Mouse (Mus musculus): ENCODE data around the gene Med25.

Med25 gene

DNA sequence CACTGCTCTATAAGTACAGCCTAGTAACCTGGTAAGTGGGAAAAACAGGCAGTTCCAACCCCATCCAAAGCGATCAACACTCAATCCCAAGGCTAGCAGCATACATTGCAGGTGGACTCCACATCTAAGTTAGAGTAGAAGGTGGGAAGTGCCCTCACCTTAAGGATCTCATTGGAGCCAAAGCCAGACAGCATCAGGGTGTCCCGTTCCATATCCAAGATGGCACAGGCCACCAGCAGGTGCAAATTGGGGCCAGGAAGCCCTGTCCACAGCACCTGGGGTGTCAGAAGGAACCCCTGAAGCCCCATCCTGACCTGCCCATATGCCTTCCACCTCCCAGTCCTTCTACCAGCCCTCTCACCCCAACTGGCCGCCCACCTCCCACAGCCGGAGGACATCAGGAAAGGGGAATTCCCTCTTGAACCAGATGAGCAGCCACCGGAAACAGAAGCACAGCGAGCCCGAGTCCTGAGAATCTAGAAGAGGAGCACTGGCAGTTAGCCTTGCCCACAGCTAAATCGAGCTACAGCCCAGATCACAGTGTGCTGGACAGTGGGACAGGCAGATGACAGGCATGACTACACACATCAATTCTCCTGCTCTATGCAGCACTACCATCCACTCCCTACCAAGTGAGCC is 50.6 kb downstream of the Med25 start:
- no peak for DNase-seq

DNA sequence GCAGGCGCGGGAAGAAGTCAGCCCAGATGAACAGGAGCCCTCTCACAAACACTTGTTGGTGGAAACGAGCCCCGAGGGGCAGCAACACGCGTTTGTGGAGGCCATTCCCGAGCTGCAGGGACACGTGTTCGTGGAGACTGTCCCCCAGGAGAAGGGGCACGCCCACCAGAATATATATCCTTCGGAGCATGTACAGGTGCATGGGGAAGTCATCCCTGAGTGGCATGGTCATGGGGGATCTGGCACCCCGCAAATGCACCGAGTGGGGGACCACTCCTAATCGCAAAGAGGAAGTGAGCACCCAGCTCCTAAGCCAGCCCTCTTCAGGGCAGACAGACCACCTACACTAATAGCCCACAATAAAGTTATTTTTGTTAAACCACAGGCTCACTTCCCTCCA is 52.1 kb downstream of the Med25 start:
- no peak for DNase-seq

DNA sequence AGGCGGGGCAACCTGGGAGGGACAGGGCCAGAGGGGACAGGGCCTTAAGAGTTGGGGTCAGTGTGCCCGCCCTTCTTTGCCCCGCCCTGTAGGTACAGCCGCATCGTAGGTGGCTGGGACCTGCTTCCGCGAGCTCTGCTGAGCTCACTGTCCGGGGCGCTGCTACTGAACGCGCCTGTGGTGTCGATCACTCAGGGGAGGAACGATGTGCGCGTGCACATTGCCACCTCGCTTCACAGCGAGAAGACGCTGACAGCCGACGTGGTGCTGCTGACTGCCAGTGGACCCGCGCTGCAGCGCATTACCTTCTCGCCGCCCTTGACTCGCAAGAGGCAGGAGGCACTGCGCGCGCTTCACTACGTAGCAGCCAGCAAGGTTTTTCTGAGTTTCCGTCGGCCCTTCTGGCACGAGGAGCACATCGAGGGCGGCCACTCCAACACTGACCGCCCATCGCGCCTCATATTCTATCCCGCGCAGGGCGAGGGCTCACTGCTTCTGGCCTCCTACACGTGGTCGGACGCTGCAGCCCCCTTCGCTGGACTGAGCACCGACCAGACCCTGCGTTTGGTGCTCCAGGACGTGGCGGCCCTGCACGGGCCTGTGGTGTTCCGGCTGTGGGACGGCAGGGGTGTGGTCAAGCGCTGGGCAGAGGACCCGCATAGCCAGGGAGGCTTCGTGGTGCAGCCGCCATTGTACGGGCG is 52.9 kb downstream of the Med25 start:
- peak; percentile 34 for DNase-seq

DNA sequence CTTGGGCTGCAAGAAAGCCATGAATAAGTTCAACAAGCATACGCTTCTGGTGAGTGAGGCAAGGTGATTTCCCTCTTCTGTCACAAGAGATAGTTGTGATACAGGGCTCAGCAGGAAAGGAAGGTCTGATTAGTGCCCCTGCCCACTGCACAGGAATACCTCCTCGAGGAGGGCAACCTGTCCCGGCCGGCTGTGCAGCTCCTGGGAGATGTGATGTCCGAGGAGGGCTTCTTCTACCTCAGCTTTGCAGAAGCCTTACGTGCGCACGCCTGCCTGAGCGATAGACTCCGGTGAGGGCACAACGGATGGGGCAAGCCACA is 53.4 kb downstream of the Med25 start:
- DNase-seq = no peak

DNA sequence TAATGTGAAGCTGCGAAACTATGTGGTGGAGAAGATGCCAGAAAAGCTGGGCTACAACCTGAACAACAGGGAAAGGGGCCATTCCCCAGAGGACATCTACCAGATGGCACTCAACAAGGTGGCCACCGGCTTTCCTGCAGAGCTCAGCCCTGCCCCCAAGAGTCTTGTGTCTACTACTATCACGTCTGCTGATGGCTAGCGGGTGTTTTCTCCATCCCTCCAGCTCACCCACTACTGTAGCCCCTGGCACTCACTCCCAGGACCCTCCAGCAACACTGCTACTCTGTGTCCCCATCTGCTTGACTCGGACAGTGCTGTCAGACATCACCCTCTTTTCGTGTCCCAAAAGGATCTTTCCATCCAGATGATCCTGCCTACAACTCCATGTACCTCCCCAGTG is 54.4 kb downstream of the Med25 start:
- DNase-seq = no peak

DNA sequence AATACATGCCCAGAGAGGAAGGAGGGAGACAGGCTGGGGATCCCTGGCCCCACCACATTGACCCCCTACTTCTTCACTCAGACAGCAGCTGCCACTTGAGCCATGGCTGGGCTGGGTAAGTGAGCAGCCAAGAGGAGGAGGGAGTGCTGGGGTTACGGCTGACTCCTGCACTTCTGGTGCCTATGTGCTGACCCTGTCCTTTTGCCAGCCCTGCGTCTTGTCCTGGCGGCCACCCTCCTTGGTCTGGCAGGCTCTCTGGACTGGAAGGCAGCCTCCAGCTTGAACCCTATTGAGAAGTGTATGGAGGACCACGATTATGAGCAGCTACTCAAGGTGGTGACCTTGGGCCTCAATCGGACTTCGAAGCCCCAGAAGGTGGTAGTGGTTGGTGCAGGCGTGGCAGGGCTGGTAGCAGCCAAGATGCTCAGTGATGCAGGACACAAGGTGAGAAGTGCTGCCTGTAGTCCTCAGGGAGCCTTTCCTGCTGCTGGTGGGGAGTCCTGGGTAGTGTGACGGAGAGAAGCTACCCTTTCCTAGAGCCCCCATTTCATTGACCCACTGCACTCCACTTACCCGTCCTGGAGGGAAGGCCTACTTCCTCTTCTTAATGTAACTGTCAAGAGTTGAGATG is 56.0 kb downstream of the Med25 start:
- DNase-seq = no peak

DNA sequence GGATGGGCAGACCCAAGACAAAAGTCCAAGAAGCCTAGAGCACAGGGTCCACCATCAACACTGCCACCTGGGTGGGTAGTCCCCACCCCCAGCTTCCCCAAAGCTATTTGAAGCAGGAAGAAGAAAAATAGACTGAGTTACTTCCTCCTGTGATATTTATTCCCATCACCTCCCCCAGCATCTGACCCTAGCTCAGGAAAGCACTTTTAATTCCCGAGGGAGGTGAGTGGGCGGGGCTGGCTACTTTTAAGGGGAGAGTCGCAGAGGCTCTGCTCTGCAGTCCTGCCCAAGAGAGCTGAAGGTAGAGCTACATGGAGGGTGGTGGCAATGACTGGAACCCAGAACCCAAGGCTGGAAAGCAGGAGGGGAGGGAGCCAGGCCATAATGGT is 56.5 kb downstream of the Med25 start:
- no peak for DNase-seq

DNA sequence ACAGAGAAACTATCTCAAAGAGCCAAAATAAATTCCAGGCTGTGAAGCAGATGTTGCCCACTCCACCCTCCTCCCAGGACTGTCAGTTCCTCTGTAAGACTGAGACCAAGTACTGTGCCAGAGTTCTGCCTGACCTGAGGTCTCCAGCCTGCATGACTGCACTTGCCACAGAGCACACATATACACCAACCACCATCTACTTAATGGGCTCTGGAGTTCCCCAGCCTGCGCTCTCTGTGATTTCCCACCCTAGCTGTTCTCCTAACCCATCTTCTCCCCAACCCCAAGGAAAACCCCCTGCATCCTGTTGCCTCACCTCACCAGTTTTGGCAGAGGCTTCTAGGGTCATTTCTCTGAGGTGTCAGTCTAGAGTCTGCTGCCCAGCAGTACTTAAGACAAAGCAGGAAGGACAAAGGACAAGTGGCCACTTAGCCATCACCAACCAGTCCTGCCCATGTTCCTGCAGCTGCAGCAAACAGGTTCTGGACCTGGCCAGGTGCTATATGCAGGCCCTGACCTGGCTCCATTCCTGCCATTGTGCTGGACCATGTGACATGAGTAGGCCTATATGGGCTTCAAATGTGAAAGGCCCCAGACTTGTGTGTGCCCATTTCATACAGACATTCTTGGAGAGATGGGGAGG is 57.0 kb downstream of the Med25 start:
- no peak for DNase-seq

DNA sequence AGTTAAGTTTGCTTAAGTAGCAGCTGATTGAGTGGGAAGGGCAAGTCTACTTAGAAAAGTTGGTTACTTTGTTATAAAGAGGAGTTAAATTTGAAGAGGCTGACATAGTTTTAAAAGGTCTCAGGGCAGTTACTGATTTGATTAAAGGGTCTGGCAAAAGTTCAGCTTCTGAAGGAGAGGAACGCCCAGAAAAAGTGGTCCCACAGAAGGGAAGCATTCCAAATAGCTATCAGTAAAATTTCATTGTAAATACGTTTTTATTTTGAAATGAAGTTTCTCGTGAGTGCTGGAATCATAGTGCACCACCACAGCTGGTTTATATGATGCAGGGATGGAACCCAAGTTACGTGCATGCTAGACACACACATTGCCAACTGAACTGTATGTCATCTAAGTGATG is 59.7 kb downstream of the Med25 start:
- no peak for DNase-seq

DNA sequence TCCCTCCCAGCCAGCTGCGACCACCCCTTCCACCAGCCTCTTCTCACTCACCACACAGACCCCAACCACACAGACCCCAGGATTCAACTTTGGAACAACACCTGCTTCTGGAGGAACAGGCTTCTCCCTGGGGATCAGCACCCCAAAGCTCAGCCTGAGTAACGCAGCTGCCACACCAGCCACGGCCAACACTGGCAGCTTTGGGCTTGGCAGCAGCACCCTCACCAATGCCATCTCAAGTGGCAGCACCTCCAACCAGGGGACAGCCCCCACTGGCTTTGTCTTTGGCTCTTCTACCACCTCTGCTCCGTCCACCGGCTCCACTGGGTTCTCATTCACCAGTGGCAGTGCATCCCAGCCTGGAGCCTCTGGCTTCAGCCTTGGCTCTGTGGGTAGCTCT is 63.8 kb downstream of the Med25 start:
- DNase-seq = no peak

DNA sequence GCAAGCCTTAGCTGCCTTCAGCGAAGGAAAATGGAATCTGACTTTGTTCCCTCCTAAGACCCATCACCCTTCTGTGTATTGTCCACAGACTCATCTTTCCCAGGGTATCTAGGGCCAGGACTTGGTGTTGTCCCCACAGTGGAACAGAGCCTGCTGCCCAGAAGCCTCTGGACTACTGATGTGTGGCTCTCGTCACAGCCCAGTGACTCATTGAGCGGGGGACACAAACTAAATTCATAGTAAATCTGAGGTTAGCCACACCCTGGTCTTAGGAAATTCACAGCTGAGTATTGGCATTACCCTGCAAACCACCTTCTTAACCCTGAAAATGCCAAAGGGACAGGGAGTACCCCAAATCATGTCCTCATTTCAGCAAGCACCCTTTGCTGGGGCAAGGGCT is 65.7 kb downstream of the Med25 start:
- no peak for DNase-seq

Measured in lung, postnatal 14 days (tissue).